Mouse (Mus musculus): ENCODE results near the gene Ttc38.

The Ttc38 gene

GRCm38 (mm10) chr15:85831954-85832590 lies at the start of gene Ttc38:
TSS of gene Ttc38 (plus strand) at chr15:85832306.
- DNase-seq (ENCODE audit: low spot score) = peak; percentile 79

GRCm38 (mm10) chr15:85783146-85783545 lies 49.0 kb upstream of the Ttc38 start:
- no peak for DNase-seq (ENCODE audit: low spot score)

GRCm38 (mm10) chr15:85784341-85784740 lies 47.8 kb upstream of the Ttc38 start:
- no peak for DNase-seq (ENCODE audit: low spot score)

GRCm38 (mm10) chr15:85786711-85787110 lies 45.4 kb upstream of the Ttc38 start:
- DNase-seq (ENCODE audit: low spot score) = no peak

- no peak for DNase-seq (ENCODE audit: low spot score)
Observed at GRCm38 (mm10) chr15:85787482-85787881, 44.6 kb upstream of the Ttc38 start.

GRCm38 (mm10) chr15:85788051-85788450 lies 44.1 kb upstream of the Ttc38 start:
- no peak for DNase-seq (ENCODE audit: low spot score)

GRCm38 (mm10) chr15:85788633-85789032 lies 43.5 kb upstream of the Ttc38 start:
- no peak for DNase-seq (ENCODE audit: low spot score)

GRCm38 (mm10) chr15:85791449-85791848 lies 40.7 kb upstream of the Ttc38 start:
- DNase-seq (ENCODE audit: low spot score) = no peak

GRCm38 (mm10) chr15:85792819-85793218 lies 39.3 kb upstream of the Ttc38 start:
- peak; percentile 23 for DNase-seq (ENCODE audit: low spot score)

GRCm38 (mm10) chr15:85795516-85795915 lies 36.6 kb upstream of the Ttc38 start:
- no peak for DNase-seq (ENCODE audit: low spot score)

GRCm38 (mm10) chr15:85798676-85799075 lies 33.4 kb upstream of the Ttc38 start:
- no peak for DNase-seq (ENCODE audit: low spot score)

GRCm38 (mm10) chr15:85802931-85803330 lies 29.2 kb upstream of the Ttc38 start:
- DNase-seq (ENCODE audit: low spot score) = no peak

- no peak for DNase-seq (ENCODE audit: low spot score)
Observed at GRCm38 (mm10) chr15:85806886-85807285, 25.2 kb upstream of the Ttc38 start.

GRCm38 (mm10) chr15:85807404-85807803 lies 24.7 kb upstream of the Ttc38 start:
- no peak for DNase-seq (ENCODE audit: low spot score)

GRCm38 (mm10) chr15:85808031-85808430 lies 24.1 kb upstream of the Ttc38 start:
- no peak for DNase-seq (ENCODE audit: low spot score)

GRCm38 (mm10) chr15:85808434-85808833 lies 23.7 kb upstream of the Ttc38 start:
- no peak for DNase-seq (ENCODE audit: low spot score)

GRCm38 (mm10) chr15:85809091-85809490 lies 23.0 kb upstream of the Ttc38 start:
- no peak for DNase-seq (ENCODE audit: low spot score)

GRCm38 (mm10) chr15:85810462-85810805 lies 21.7 kb upstream of the Ttc38 start:
- no peak for DNase-seq (ENCODE audit: low spot score)

- DNase-seq (ENCODE audit: low spot score) = peak; percentile 47
Observed at GRCm38 (mm10) chr15:85810806-85811521, 21.1 kb upstream of the Ttc38 start.

GRCm38 (mm10) chr15:85811535-85812277 lies 20.4 kb upstream of the Ttc38 start, which contains the start of gene Cdpf1:
TSS of gene Cdpf1 (minus strand) at chr15:85811697.
- peak; percentile 99 for DNase-seq (ENCODE audit: low spot score)

GRCm38 (mm10) chr15:85813428-85813827 lies 18.7 kb upstream of the Ttc38 start:
- DNase-seq (ENCODE audit: low spot score) = no peak

- DNase-seq (ENCODE audit: low spot score) = peak; percentile 64
Observed at GRCm38 (mm10) chr15:85821203-85822010, 10.7 kb upstream of the Ttc38 start, which contains the start of gene Pkdrej. TSS of gene Pkdrej (minus strand) at chr15:85821734.

Measured in ovary, postnatal 36 days (tissue).